Mouse (Mus musculus): ENCODE measurements around the gene Cib1. TPM values are rescaled to one million over a fixed set of nuclear protein-coding genes. Genes with fewer than 3 reads are reported as not detected.

Cib1 gene
- total and polyA plus RNA-seq, 3 experiments, result 84.5 to 145 TPM; not detected in 1

- no peak overlapping the region for H3K4me3 ChIP-seq (ENCODE audit: control insufficient read depth in 1 of 2, insufficient read depth in 1 of 2, low read depth in 2 of 2, low read length in 2 of 2)
- H3K36me3 ChIP-seq (ENCODE audit: control insufficient read depth in 1 of 2, insufficient read depth in 2 of 2, low read length in 2 of 2), result peaks cover 0 to 14% of the 10 kb centered on the region in 2 experiments; a peak in 2 of 4 replicates
- no peak overlapping the region for H3K27ac ChIP-seq (ENCODE audit: control insufficient read depth, low read depth, low read length)
- no peaks in the 10 kb centered on the region; the same call in 1 of the 2 replicates for H3K79me2 ChIP-seq (ENCODE audit: control insufficient read depth, insufficient read depth, low read length, poor library complexity)
- H3K9ac ChIP-seq (ENCODE audit: control insufficient read depth, low read depth, low read length, poor library complexity, severe bottlenecking), result no peak overlapping the region
- TF ChIP-seq TBP (IDR thresholded peaks at IDR 0.05; ENCODE audit: low read depth, low read length) (no peak), ZMIZ1 (IDR thresholded peaks at IDR 0.05; ENCODE audit: low read depth, low read length) (no peak), KAT2A (conservative IDR thresholded peaks at IDR 0.05; ENCODE audit: low read depth, low read length) (no peak), ZC3H11A (IDR thresholded peaks at IDR 0.05; ENCODE audit: low read depth, low read length) (no peak), MYB (IDR thresholded peaks at IDR 0.05; ENCODE audit: low read depth, low read length) (no peak), NELFE (IDR thresholded peaks at IDR 0.05; ENCODE audit: low read depth, low read length) (no peak), JUND (IDR thresholded peaks at IDR 0.05; ENCODE audit: low read depth, low read length) (no peak), RCOR1 (IDR thresholded peaks at IDR 0.05; ENCODE audit: low read depth, low read length) (no peak), POLR2AphosphoS2 (IDR thresholded peaks at IDR 0.05; ENCODE audit: low read length) (no peak), ELF1 (IDR thresholded peaks at IDR 0.05; ENCODE audit: low read depth, low read length) (no peak), GABPA (IDR thresholded peaks at IDR 0.05; ENCODE audit: low read depth, low read length) (no peak), MXI1 (IDR thresholded peaks at IDR 0.05; ENCODE audit: low read depth, low read length) (no peak), ZNF384 (IDR thresholded peaks at IDR 0.05; ENCODE audit: low read depth, low read length) (no peak), CTCF (IDR thresholded peaks at IDR 0.05 in 2 of 3, conservative IDR thresholded peaks at IDR 0.05 in 1 of 3; ENCODE audit: control insufficient read depth in 1 of 3, insufficient read depth in 1 of 3, low read depth in 2 of 3, low read length in 3 of 3, poor library complexity in 1 of 3, severe bottlenecking in 1 of 3) (no peak), UBTF (IDR thresholded peaks at IDR 0.05; ENCODE audit: borderline replicate concordance, insufficient read depth, low read depth, low read length) (no peak), RAD21 (IDR thresholded peaks at IDR 0.05; ENCODE audit: low read depth, low read length) (no peak), ZKSCAN1 (IDR thresholded peaks at IDR 0.05; ENCODE audit: low read depth, low read length) (no peak)
- DNase-seq (ENCODE audit: low read depth, low spot score), result no peak
- no peaks in the 10 kb centered on the region for H3K27me3 ChIP-seq (ENCODE audit: control insufficient read depth in 1 of 2, insufficient read depth in 2 of 2, low read length in 2 of 2)
- peaks cover 12 to 28% of the 10 kb centered on the region in 2 experiments for H3K4me1 ChIP-seq (ENCODE audit: control insufficient read depth in 1 of 2, insufficient read depth in 2 of 2, low read length in 2 of 2)
- H3K9me3 ChIP-seq (replicated peaks; ENCODE audit: insufficient read depth, low read length), result no peaks in the 10 kb centered on the region
These were observed 44.0 kb downstream of the Cib1 start for GRCm38 (mm10) chr7:80188579-80189125.

- Histone ChIP-seq H3K4me1 (ENCODE audit: control insufficient read depth in 1 of 2, insufficient read depth in 2 of 2, low read length in 2 of 2) (peaks cover 10 to 28% of the 10 kb centered on the region in 2 experiments), H3K27me3 (ENCODE audit: control insufficient read depth in 1 of 2, insufficient read depth in 2 of 2, low read length in 2 of 2) (no peaks in the 10 kb centered on the region), H3K4me3 (ENCODE audit: control insufficient read depth in 1 of 2, insufficient read depth in 1 of 2, low read depth in 2 of 2, low read length in 2 of 2) (no peak overlapping the region), H3K36me3 (ENCODE audit: control insufficient read depth in 1 of 2, insufficient read depth in 2 of 2, low read length in 2 of 2) (peaks cover 0 to 13% of the 10 kb centered on the region in 2 experiments; a peak in 2 of 4 replicates), H3K9ac (ENCODE audit: control insufficient read depth, low read depth, low read length, poor library complexity, severe bottlenecking) (no peak overlapping the region), H3K27ac (ENCODE audit: control insufficient read depth, low read depth, low read length) (no peak overlapping the region), H3K79me2 (ENCODE audit: control insufficient read depth, insufficient read depth, low read length, poor library complexity) (no peaks in the 10 kb centered on the region; the same call in 1 of the 2 replicates), H3K9me3 (replicated peaks; ENCODE audit: insufficient read depth, low read length) (no peaks in the 10 kb centered on the region)
- no peak for DNase-seq (ENCODE audit: low read depth, low spot score)
- TF ChIP-seq MAFK (IDR thresholded peaks at IDR 0.05; ENCODE audit: borderline replicate concordance, low read depth, low read length), result no peak
- no peak for TF ChIP-seq ELF1 (IDR thresholded peaks at IDR 0.05; ENCODE audit: low read depth, low read length)
- no peak for TF ChIP-seq SIN3A (IDR thresholded peaks at IDR 0.05; ENCODE audit: low read length)
- no peak for TF ChIP-seq ZKSCAN1 (IDR thresholded peaks at IDR 0.05; ENCODE audit: low read depth, low read length)
- no peak for TF ChIP-seq KAT2A (conservative IDR thresholded peaks at IDR 0.05; ENCODE audit: low read depth, low read length)
- no peak for TF ChIP-seq NELFE (IDR thresholded peaks at IDR 0.05; ENCODE audit: low read depth, low read length)
- no peak for TF ChIP-seq RCOR1 (IDR thresholded peaks at IDR 0.05; ENCODE audit: low read depth, low read length)
These were observed 45.1 kb downstream of the Cib1 start for GRCm38 (mm10) chr7:80187501-80187900.
